Mouse (Mus musculus): ENCODE measurements at regions not wholly inside any gene's neighbourhood (a gene's known extent, or its start where the extent isn't known, plus 50 kb on each side); places are given as distances from the start of the nearest gene placed in this dataset.

- no peak for TF ChIP-seq POLR2A (IDR thresholded peaks at IDR 0.05; ENCODE audit: low read depth, low read length)
- TF ChIP-seq CTCF (IDR thresholded peaks at IDR 0.05; ENCODE audit: extremely low read depth, insufficient read length, insufficient replicate concordance, low read depth, low read length), result no peak
Observed at GRCm38 (mm10) chr19:25924385-25924769, 252.2 kb downstream of the Dmrt2 start.
